Mouse (Mus musculus) monocyte, adult 5-6 weeks (primary cell): Measurements from ENCODE around the gene Uba6. TPM values are rescaled to one million over a fixed set of nuclear protein-coding genes. Genes with fewer than 3 reads are reported as not detected.

ENCODE experiments used
- ATAC-seq: fragments of 153-309, 156-312 bp; replicated peaks from 2 replicates; pipeline ENCODE4 v1.8.0; 2017; ENCODE audit warnings: mild to moderate bottlenecking; ENCODE audit not compliant: low TSS enrichment, insufficient number of reproducible peaks, severe bottlenecking, poor library complexity, low FRiP score
- total RNA-seq: library from RNA; stranded (forward); fragments of 200-1000, 200-491, 200-594 nt; gene quantifications from 3 replicates; pipeline ENCODE4 v1.2.3, GENCODE M21; 2017

Gene Uba6
- total RNA-seq, 1 experiment from 2014 or later, result 18.7 TPM

GRCm38 (mm10) chr5:86084979-86085378 is 87.6 kb downstream of the Uba6 start:
- peak; percentile 90 for ATAC-seq

GRCm38 (mm10) chr5:86083987-86084386 is 88.6 kb downstream of the Uba6 start:
- ATAC-seq, result no peak

GRCm38 (mm10) chr5:86078720-86079334 is 93.8 kb downstream of the Uba6 start:
- peak; percentile 89 for ATAC-seq

GRCm38 (mm10) chr5:86072756-86073386 is 99.7 kb downstream of the Uba6 start:
- ATAC-seq, result no peak

GRCm38 (mm10) chr5:86071538-86071937 is 101.1 kb downstream of the Uba6 start, which contains the start of gene Stap1:
Stap1 (plus strand) TSS chr5:86071746.
- ATAC-seq, result peak; percentile 67

- ATAC-seq, result no peak
Observed at GRCm38 (mm10) chr5:86069121-86069520, 103.5 kb downstream of the Uba6 start.

GRCm38 (mm10) chr5:86068451-86068850 is 104.2 kb downstream of the Uba6 start:
- no peak for ATAC-seq

- peak; percentile 62 for ATAC-seq
Observed at GRCm38 (mm10) chr5:86066551-86066929, 106.1 kb downstream of the Uba6 start.

- ATAC-seq, result no peak
Observed at GRCm38 (mm10) chr5:86065876-86066550, 106.6 kb downstream of the Uba6 start.

GRCm38 (mm10) chr5:86065101-86065875 is 107.3 kb downstream of the Uba6 start, which contains the start of gene Cenpc1:
Cenpc1 (minus strand) TSS chr5:86065583.
- peak; percentile 94 for ATAC-seq

GRCm38 (mm10) chr5:86063501-86063900 is 109.1 kb downstream of the Uba6 start:
- no peak for ATAC-seq

Other genes starting within 250 kb of the Uba6 start
- gene Cenpc1, start 107.2 kb downstream of the Uba6 start, total RNA-seq, result 17.4 to 34.1 TPM (median 19.4 TPM) in 3 replicates
- gene Stap1, start 101.1 kb downstream of the Uba6 start, total RNA-seq, result 288 to 327 TPM (median 322 TPM) in 3 replicates
- not detected in 3 replicates for gene Gnrhr, start 25.1 kb upstream of the Uba6 start, total RNA-seq
- not detected in 3 replicates for gene Tmprss11c, start 116.5 kb upstream of the Uba6 start, total RNA-seq
- gene Tmprss11d, start 200.6 kb upstream of the Uba6 start, total RNA-seq, result not detected in 3 replicates